Mouse (Mus musculus): ENCODE measurements around the gene Ly6g6f. TPM values are rescaled to one million over a fixed set of nuclear protein-coding genes. Genes with fewer than 3 reads are reported as not detected.
"Not testable (repeated sequence)": the region's sequence is repeated elsewhere in the genome, so short reads cannot be mapped to it uniquely, and the experiment has no call there.

The Ly6g6f gene
- polyA plus RNA-seq, 1 experiment from 2014 or later, result 1.0 TPM

- 85% methylated on average over 11 of the region's 11 CpGs for WGBS
- Histone ChIP-seq H3K27me3 (ENCODE audit: insufficient read depth, poor library complexity, severe bottlenecking) (no peaks in the 10 kb centered on the region), H3K4me3 (no peak overlapping the region), H3K9me3 (no peaks in the 10 kb centered on the region), H3K4me1 (peaks cover 8% of the 10 kb centered on the region), H3K27ac (no peak overlapping the region), H3K36me3 (no peaks in the 10 kb centered on the region)
- DNase-seq (ENCODE audit: low spot score), result no peak
Observed at GRCm38 (mm10) chr17:35039121-35039873, 46.1 kb downstream of the Ly6g6f start.

DNA sequence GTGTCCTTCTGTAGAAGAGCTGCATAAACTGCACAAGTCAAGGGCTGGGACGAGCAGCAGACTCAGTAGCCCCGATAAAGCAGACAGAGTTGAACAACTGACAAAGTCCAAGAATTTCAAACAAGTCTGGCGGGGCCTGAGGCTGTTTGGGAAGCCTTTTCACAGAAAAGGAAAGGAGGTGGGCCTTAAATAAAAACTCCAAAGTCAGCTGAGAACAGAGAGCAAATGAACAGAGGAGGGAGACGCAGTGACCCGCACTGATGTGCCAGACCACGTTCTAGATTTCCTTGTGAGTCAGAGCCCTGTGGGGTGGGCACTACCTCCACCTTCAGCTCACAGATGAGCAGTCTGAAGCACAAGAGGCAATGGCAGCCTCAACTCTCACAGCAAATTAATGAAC, 50.5 kb downstream of the Ly6g6f start:
- Histone ChIP-seq H3K4me1 (peaks cover 9% of the 10 kb centered on the region), H3K27ac (no peak overlapping the region), H3K36me3 (no peaks in the 10 kb centered on the region), H3K27me3 (ENCODE audit: insufficient read depth, poor library complexity, severe bottlenecking) (peaks cover 7% of the 10 kb centered on the region; the same call in 1 of the 2 replicates), H3K4me3 (no peak overlapping the region), H3K9me3 (no peaks in the 10 kb centered on the region)
- DNase-seq (ENCODE audit: low spot score), result no peak
- WGBS, result 70% methylated on average over 6 of the region's 6 CpGs

GRCm38 (mm10) chr17:35033703-35034102, 51.7 kb downstream of the Ly6g6f start:
- not testable (repeated sequence) for H3K4me3 ChIP-seq; H3K27me3 ChIP-seq (ENCODE audit: insufficient read depth, poor library complexity, severe bottlenecking); H3K27ac ChIP-seq; H3K9me3 ChIP-seq; H3K36me3 ChIP-seq; DNase-seq (ENCODE audit: low spot score)
- WGBS, result 70% methylated on average over 1 of the region's 1 CpGs
- H3K4me1 ChIP-seq, result peaks cover 19% of the 10 kb centered on the region

DNA sequence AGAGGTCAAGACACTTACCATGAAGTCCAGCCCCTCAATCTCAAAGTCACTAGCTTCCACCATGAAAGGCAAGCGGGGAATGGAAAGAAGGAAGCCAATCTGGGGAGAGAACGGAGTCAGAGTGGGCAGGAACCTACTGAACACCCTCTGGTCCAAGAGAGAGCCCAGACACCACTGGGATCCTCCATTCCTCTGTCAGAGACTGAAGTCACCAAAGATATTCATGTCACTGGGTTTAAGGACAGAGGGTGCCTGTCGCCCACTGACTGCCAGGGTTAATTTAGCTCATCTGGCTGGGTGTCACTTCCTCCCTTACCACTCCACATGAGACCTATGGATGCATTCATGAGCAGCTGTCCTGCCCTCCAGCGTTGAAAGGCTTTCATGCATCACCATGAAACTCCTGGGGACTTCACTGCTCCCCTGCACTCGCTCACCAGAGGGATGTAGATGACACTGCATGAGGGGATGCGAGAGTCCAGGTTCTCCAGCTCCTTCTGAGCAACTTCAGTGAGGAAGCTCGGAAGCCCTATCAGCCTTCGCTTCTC, 53.0 kb downstream of the Ly6g6f start:
- no peak for DNase-seq (ENCODE audit: low spot score)
- 64% methylated on average over 8 of the region's 8 CpGs for WGBS
- no peak overlapping the region for H3K27ac ChIP-seq
- peaks cover 7% of the 10 kb centered on the region; the same call in 1 of the 2 replicates for H3K27me3 ChIP-seq (ENCODE audit: insufficient read depth, poor library complexity, severe bottlenecking)
- H3K36me3 ChIP-seq, result no peaks in the 10 kb centered on the region
- H3K9me3 ChIP-seq, result no peaks in the 10 kb centered on the region
- H3K4me3 ChIP-seq, result no peak overlapping the region
- H3K4me1 ChIP-seq, result peaks cover 24% of the 10 kb centered on the region

- Histone ChIP-seq H3K9me3 (no peaks in the 10 kb centered on the region), H3K27me3 (ENCODE audit: insufficient read depth, poor library complexity, severe bottlenecking) (peaks cover 7% of the 10 kb centered on the region; the same call in 1 of the 2 replicates), H3K36me3 (no peaks in the 10 kb centered on the region), H3K4me1 (peaks cover 29% of the 10 kb centered on the region), H3K27ac (no peak overlapping the region), H3K4me3 (no peak overlapping the region)
- DNase-seq (ENCODE audit: low spot score), result no peak
- 75% methylated on average over 7 of the region's 7 CpGs for WGBS
Observed at GRCm38 (mm10) chr17:35031880-35032279, 53.5 kb downstream of the Ly6g6f start.

GRCm38 (mm10) chr17:35031272-35031671, 54.1 kb downstream of the Ly6g6f start:
- Histone ChIP-seq H3K9me3 (no peaks in the 10 kb centered on the region), H3K4me1 (peaks cover 34% of the 10 kb centered on the region), H3K4me3 (no peak overlapping the region), H3K27ac (no peak overlapping the region), H3K27me3 (ENCODE audit: insufficient read depth, poor library complexity, severe bottlenecking) (peaks cover 7% of the 10 kb centered on the region; the same call in 1 of the 2 replicates), H3K36me3 (no peaks in the 10 kb centered on the region)
- no peak for DNase-seq (ENCODE audit: low spot score)
- WGBS, result 88% methylated on average over 11 of the region's 11 CpGs

Other genes starting within 250 kb of the Ly6g6f start
- 22.3 and 22.8 TPM in 2 replicates for gene Stk19, start 248.7 kb downstream of the Ly6g6f start, polyA plus RNA-seq (2016; fragmentation: Nextera tagmentation; extraction: Ambion mirVana)
- gene Dxo, start 248.6 kb downstream of the Ly6g6f start, polyA plus RNA-seq (2016; fragmentation: Nextera tagmentation; extraction: Ambion mirVana), result 48.1 and 62.2 TPM in 2 replicates
- gene Skiv2l, start 235.4 kb downstream of the Ly6g6f start, polyA plus RNA-seq (2016; fragmentation: Nextera tagmentation; extraction: Ambion mirVana), result 39.9 and 43.6 TPM in 2 replicates
- 89.6 and 104 TPM in 2 replicates for gene Nelfe, start 235.2 kb downstream of the Ly6g6f start, polyA plus RNA-seq (2016; fragmentation: Nextera tagmentation; extraction: Ambion mirVana)
- 1.3 and 11.4 TPM in 2 replicates for gene Cfb, start 223.1 kb downstream of the Ly6g6f start, polyA plus RNA-seq (2016; fragmentation: Nextera tagmentation; extraction: Ambion mirVana)
- 2.2 and 4.1 TPM in 2 replicates for gene Zbtb12, start 206.1 kb downstream of the Ly6g6f start, polyA plus RNA-seq (2016; fragmentation: Nextera tagmentation; extraction: Ambion mirVana)
- gene Gm20547, start 203.6 kb downstream of the Ly6g6f start, polyA plus RNA-seq (2016; fragmentation: Nextera tagmentation; extraction: Ambion mirVana), result not detected in 2 replicates
- 0.67 and 1.6 TPM in 2 replicates for gene C2, start 187.3 kb downstream of the Ly6g6f start, polyA plus RNA-seq (2016; fragmentation: Nextera tagmentation; extraction: Ambion mirVana)
- gene Ehmt2, start 187.1 kb downstream of the Ly6g6f start, polyA plus RNA-seq (2016; fragmentation: Nextera tagmentation; extraction: Ambion mirVana), result 46.3 and 66.0 TPM in 2 replicates
- 0.10 and 0.41 TPM in 2 replicates for gene Slc44a4, start 171.1 kb downstream of the Ly6g6f start, polyA plus RNA-seq (2016; fragmentation: Nextera tagmentation; extraction: Ambion mirVana)
- 21.3 and 25.5 TPM in 2 replicates for gene Neu1, start 154.4 kb downstream of the Ly6g6f start, polyA plus RNA-seq (2016; fragmentation: Nextera tagmentation; extraction: Ambion mirVana)
- 0.20 TPM in 1 of 2 replicates, not detected in the other for gene Hspa1b, start 126.4 kb downstream of the Ly6g6f start, polyA plus RNA-seq (2016; fragmentation: Nextera tagmentation; extraction: Ambion mirVana)
- 0.52 TPM in 1 of 2 replicates, not detected in the other for gene Gm20481, start 115.7 kb downstream of the Ly6g6f start, polyA plus RNA-seq (2016; fragmentation: Nextera tagmentation; extraction: Ambion mirVana)
- gene Hspa1a, start 113.5 kb downstream of the Ly6g6f start, polyA plus RNA-seq (2016; fragmentation: Nextera tagmentation; extraction: Ambion mirVana), result 1.8 and 2.4 TPM in 2 replicates
- gene Hspa1l, start 112.9 kb downstream of the Ly6g6f start, polyA plus RNA-seq (2016; fragmentation: Nextera tagmentation; extraction: Ambion mirVana), result 1.6 and 1.7 TPM in 2 replicates
- gene Lsm2, start 103.7 kb downstream of the Ly6g6f start, polyA plus RNA-seq (2016; fragmentation: Nextera tagmentation; extraction: Ambion mirVana), result 197 and 247 TPM in 2 replicates
- gene Vars, start 84.6 kb downstream of the Ly6g6f start, polyA plus RNA-seq (2016; fragmentation: Nextera tagmentation; extraction: Ambion mirVana), result 112 and 166 TPM in 2 replicates
- gene Vwa7, start 69.0 kb downstream of the Ly6g6f start, polyA plus RNA-seq (2016; fragmentation: Nextera tagmentation; extraction: Ambion mirVana), result 0.26 and 0.34 TPM in 2 replicates
- 3.3 and 4.0 TPM in 2 replicates for gene Sapcd1, start 57.6 kb downstream of the Ly6g6f start, polyA plus RNA-seq (2016; fragmentation: Nextera tagmentation; extraction: Ambion mirVana)
- gene Msh5, start 38.9 kb downstream of the Ly6g6f start, polyA plus RNA-seq (2016; fragmentation: Nextera tagmentation; extraction: Ambion mirVana), result 3.9 and 5.4 TPM in 2 replicates
- 374 and 380 TPM in 2 replicates for gene Clic1, start 35.6 kb downstream of the Ly6g6f start, polyA plus RNA-seq (2016; fragmentation: Nextera tagmentation; extraction: Ambion mirVana)
- gene Ddah2, start 26.6 kb downstream of the Ly6g6f start, polyA plus RNA-seq (2016; fragmentation: Nextera tagmentation; extraction: Ambion mirVana), result 192 and 290 TPM in 2 replicates
- gene Ly6g6c, start 20.2 kb downstream of the Ly6g6f start, polyA plus RNA-seq (2016; fragmentation: Nextera tagmentation; extraction: Ambion mirVana), result not detected in 2 replicates
- 0.63 and 1.0 TPM in 2 replicates for gene Mpig6b, start 19.4 kb downstream of the Ly6g6f start, polyA plus RNA-seq (2016; fragmentation: Nextera tagmentation; extraction: Ambion mirVana)
- gene Ly6g6e, start 8.7 kb downstream of the Ly6g6f start, polyA plus RNA-seq (2016; fragmentation: Nextera tagmentation; extraction: Ambion mirVana), result 0.18 and 0.39 TPM in 2 replicates
- 2.5 and 2.6 TPM in 2 replicates for gene Ly6g6d, start 7.5 kb downstream of the Ly6g6f start, polyA plus RNA-seq (2016; fragmentation: Nextera tagmentation; extraction: Ambion mirVana)
- gene Abhd16a, start 3.7 kb upstream of the Ly6g6f start, polyA plus RNA-seq (2016; fragmentation: Nextera tagmentation; extraction: Ambion mirVana), result 66.7 and 69.8 TPM in 2 replicates
- gene Ly6g5c, start 22.7 kb upstream of the Ly6g6f start, polyA plus RNA-seq (2016; fragmentation: Nextera tagmentation; extraction: Ambion mirVana), result not detected in 2 replicates
- gene Ly6g5b, start 29.8 kb upstream of the Ly6g6f start, polyA plus RNA-seq (2016; fragmentation: Nextera tagmentation; extraction: Ambion mirVana), result 0.73 and 0.99 TPM in 2 replicates
- gene Gpank1, start 35.8 kb upstream of the Ly6g6f start, polyA plus RNA-seq (2016; fragmentation: Nextera tagmentation; extraction: Ambion mirVana), result 17.1 and 24.5 TPM in 2 replicates
- 220 and 246 TPM in 2 replicates for gene Csnk2b, start 36.4 kb upstream of the Ly6g6f start, polyA plus RNA-seq (2016; fragmentation: Nextera tagmentation; extraction: Ambion mirVana)
- 7.4 and 11.5 TPM in 2 replicates for gene D17H6S53E, start 40.8 kb upstream of the Ly6g6f start, polyA plus RNA-seq (2016; fragmentation: Nextera tagmentation; extraction: Ambion mirVana)
- gene Apom, start 46.4 kb upstream of the Ly6g6f start, polyA plus RNA-seq (2016; fragmentation: Nextera tagmentation; extraction: Ambion mirVana), result 3.0 and 72.5 TPM in 2 replicates
- gene Bag6, start 49.6 kb upstream of the Ly6g6f start, polyA plus RNA-seq (2016; fragmentation: Nextera tagmentation; extraction: Ambion mirVana), result 51.4 and 65.5 TPM in 2 replicates
- 137 and 161 TPM in 2 replicates for gene Prrc2a, start 79.3 kb upstream of the Ly6g6f start, polyA plus RNA-seq (2016; fragmentation: Nextera tagmentation; extraction: Ambion mirVana)
- gene Aif1, start 90.5 kb upstream of the Ly6g6f start, polyA plus RNA-seq (2016; fragmentation: Nextera tagmentation; extraction: Ambion mirVana), result 0.85 and 2.1 TPM in 2 replicates
- 1.5 and 2.2 TPM in 2 replicates for gene Lst1, start 102.8 kb upstream of the Ly6g6f start, polyA plus RNA-seq (2016; fragmentation: Nextera tagmentation; extraction: Ambion mirVana)
- 0.15 TPM in 1 of 2 replicates, not detected in the other for gene Ltb, start 108.8 kb upstream of the Ly6g6f start, polyA plus RNA-seq (2016; fragmentation: Nextera tagmentation; extraction: Ambion mirVana)
- 0.15 TPM in 1 of 2 replicates, not detected in the other for gene Tnf, start 116.4 kb upstream of the Ly6g6f start, polyA plus RNA-seq (2016; fragmentation: Nextera tagmentation; extraction: Ambion mirVana)
- gene Lta, start 119.7 kb upstream of the Ly6g6f start, polyA plus RNA-seq (2016; fragmentation: Nextera tagmentation; extraction: Ambion mirVana), result not detected in 2 replicates
- 0.30 TPM in 1 of 2 replicates, not detected in the other for gene Gm16181, start 135.2 kb upstream of the Ly6g6f start, polyA plus RNA-seq (2016; fragmentation: Nextera tagmentation; extraction: Ambion mirVana)
- gene Atp6v1g2, start 148.1 kb upstream of the Ly6g6f start, polyA plus RNA-seq (2016; fragmentation: Nextera tagmentation; extraction: Ambion mirVana), result 6.5 and 10.1 TPM in 2 replicates
- 8.4 and 10.4 TPM in 2 replicates for gene Nfkbil1, start 150.2 kb upstream of the Ly6g6f start, polyA plus RNA-seq (2016; fragmentation: Nextera tagmentation; extraction: Ambion mirVana)
- 367 and 489 TPM in 2 replicates for gene Ddx39b, start 156.1 kb upstream of the Ly6g6f start, polyA plus RNA-seq (2016; fragmentation: Nextera tagmentation; extraction: Ambion mirVana)
- gene H2-D1, start 177.1 kb upstream of the Ly6g6f start, polyA plus RNA-seq (2016; fragmentation: Nextera tagmentation; extraction: Ambion mirVana), result 22.5 and 25.0 TPM in 2 replicates
- 0.80 and 1.2 TPM in 2 replicates for gene H2-Q1, start 234.8 kb upstream of the Ly6g6f start, polyA plus RNA-seq (2016; fragmentation: Nextera tagmentation; extraction: Ambion mirVana)